Mouse (Mus musculus): ENCODE measurements around the gene Ncf1. TPM values are rescaled to one million over a fixed set of nuclear protein-coding genes. Genes with fewer than 3 reads are reported as not detected.

Gene Ncf1
- polyA plus RNA-seq, 1 experiment from 2014 or later = 3.0 TPM

- 39% methylated on average over 11 of the region's 11 CpGs for WGBS
- no peaks in the 10 kb centered on the region for H3K27me3 ChIP-seq
- H3K4me1 ChIP-seq (replicated peaks) = no peaks in the 10 kb centered on the region
- no peak overlapping the region for H3K4me3 ChIP-seq
- no peaks in the 10 kb centered on the region for H3K36me3 ChIP-seq
- no peak for ATAC-seq (ENCODE audit: low FRiP score, low read depth)
- no peaks in the 10 kb centered on the region for H3K9me3 ChIP-seq
- H3K27ac ChIP-seq (replicated peaks) = no peak overlapping the region
- no peak overlapping the region for H3K4me2 ChIP-seq
- H3K9ac ChIP-seq = no peak overlapping the region
Observed at GRCm38 (mm10) chr5:134227574-134228248, 1.7 kb downstream of the Ncf1 start.

DNA sequence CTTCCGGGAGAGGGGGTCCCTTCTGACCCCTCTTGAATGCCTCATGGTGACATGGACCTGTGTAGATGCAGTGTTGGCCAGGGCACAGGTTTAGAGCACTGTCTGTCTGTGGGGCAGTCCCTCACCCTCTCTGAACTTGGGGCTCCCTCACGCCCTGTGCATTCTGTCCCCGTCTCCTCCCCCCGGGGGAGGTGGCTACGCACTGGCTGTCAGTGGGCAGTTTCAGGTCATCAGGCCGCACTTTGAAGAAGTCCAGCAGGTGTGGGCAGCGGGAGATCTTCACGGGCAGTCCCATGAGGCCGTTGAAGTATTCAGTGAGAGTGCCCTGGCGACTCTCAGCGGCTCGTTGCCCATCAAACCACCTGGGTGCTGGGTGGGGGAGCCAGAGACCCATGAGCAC is 2.5 kb downstream of the Ncf1 start:
- WGBS = 70% methylated on average over 12 of the region's 12 CpGs
- H3K9ac ChIP-seq = no peak overlapping the region
- H3K4me2 ChIP-seq = no peak overlapping the region
- H3K4me3 ChIP-seq = no peak overlapping the region
- H3K27me3 ChIP-seq = 0 out of 2 replicates have a peak, but pooled peaks cover 6% of the 10 kb centered on the region
- H3K36me3 ChIP-seq = no peaks in the 10 kb centered on the region
- H3K4me1 ChIP-seq (replicated peaks) = peaks cover 4% of the 10 kb centered on the region
- ATAC-seq (ENCODE audit: low FRiP score, low read depth) = no peak
- no peaks in the 10 kb centered on the region for H3K9me3 ChIP-seq
- no peak overlapping the region for H3K27ac ChIP-seq (replicated peaks)

GRCm38 (mm10) chr5:134225110-134225901 is 4.1 kb downstream of the Ncf1 start:
- Histone ChIP-seq H3K27me3 (0 out of 2 replicates have a peak, but pooled peaks cover 10% of the 10 kb centered on the region), H3K9me3 (no peaks in the 10 kb centered on the region), H3K36me3 (no peaks in the 10 kb centered on the region), H3K4me1 (replicated peaks) (peaks cover 9% of the 10 kb centered on the region), H3K9ac (no peak overlapping the region), H3K27ac (replicated peaks) (no peak overlapping the region), H3K4me2 (no peak overlapping the region), H3K4me3 (no peak overlapping the region)
- no peak for ATAC-seq (ENCODE audit: low FRiP score, low read depth)
- WGBS = 79% methylated on average over 30 of the region's 30 CpGs

GRCm38 (mm10) chr5:134221708-134222150 is 7.7 kb downstream of the Ncf1 start:
- Histone ChIP-seq H3K9ac (peak overlapping the region; percentile 34), H3K27ac (replicated peaks) (no peak overlapping the region), H3K4me1 (replicated peaks) (peaks cover 9% of the 10 kb centered on the region), H3K36me3 (peaks cover 12% of the 10 kb centered on the region), H3K4me2 (peak overlapping the region; percentile 59), H3K27me3 (0 out of 2 replicates have a peak, but pooled peaks cover 10% of the 10 kb centered on the region), H3K9me3 (no peaks in the 10 kb centered on the region), H3K4me3 (peak overlapping the region; percentile 29)
- ATAC-seq (ENCODE audit: low FRiP score, low read depth) = 0 out of 2 replicates have a peak, but pooled peaks have one; percentile 17
- WGBS = 2% methylated on average over 36 of the region's 36 CpGs

GRCm38 (mm10) chr5:134221278-134221677 is 8.1 kb downstream of the Ncf1 start:
- no peaks in the 10 kb centered on the region for H3K9me3 ChIP-seq
- H3K27ac ChIP-seq (replicated peaks) = no peak overlapping the region
- H3K4me2 ChIP-seq = peak overlapping the region; percentile 59
- peaks cover 9% of the 10 kb centered on the region for H3K4me1 ChIP-seq (replicated peaks)
- peak overlapping the region; percentile 29; the same call in 1 of the 2 replicates for H3K4me3 ChIP-seq
- peaks cover 16% of the 10 kb centered on the region for H3K36me3 ChIP-seq
- no peak overlapping the region for H3K9ac ChIP-seq
- H3K27me3 ChIP-seq = 0 out of 2 replicates have a peak, but pooled peaks cover 10% of the 10 kb centered on the region
- ATAC-seq (ENCODE audit: low FRiP score, low read depth) = no peak; the same call in 1 of the 2 replicates
- WGBS = 47% methylated on average over 4 of the region's 4 CpGs

DNA sequence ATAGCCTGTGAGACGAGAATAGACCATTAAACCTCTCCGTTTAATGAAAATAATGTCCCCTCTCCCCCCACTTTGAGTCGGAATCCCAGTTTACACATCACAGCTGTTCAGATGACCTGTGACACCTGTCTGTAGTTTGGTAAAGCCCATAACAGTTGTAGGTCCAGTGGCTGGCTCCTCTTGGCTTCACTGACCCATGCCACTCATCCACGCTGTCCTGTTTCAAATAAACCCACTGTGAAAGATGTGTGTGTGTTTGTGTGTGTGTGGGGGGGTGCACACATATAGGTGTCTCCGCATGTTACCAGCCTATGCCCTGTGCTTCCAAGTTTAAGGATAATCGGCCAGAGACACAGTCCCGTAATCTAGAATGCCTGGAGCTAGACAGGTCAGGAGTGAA is 11.5 kb downstream of the Ncf1 start:
- no peaks in the 10 kb centered on the region for H3K9me3 ChIP-seq
- H3K9ac ChIP-seq = no peak overlapping the region
- H3K4me1 ChIP-seq (replicated peaks) = peaks cover 9% of the 10 kb centered on the region
- ATAC-seq (ENCODE audit: low FRiP score, low read depth) = no peak
- peaks cover 16% of the 10 kb centered on the region for H3K36me3 ChIP-seq
- 95% methylated on average over 7 of the region's 7 CpGs for WGBS
- H3K27me3 ChIP-seq = 0 out of 2 replicates have a peak, but pooled peaks cover 10% of the 10 kb centered on the region
- H3K27ac ChIP-seq (replicated peaks) = no peak overlapping the region
- H3K4me3 ChIP-seq = no peak overlapping the region
- H3K4me2 ChIP-seq = no peak overlapping the region

DNA sequence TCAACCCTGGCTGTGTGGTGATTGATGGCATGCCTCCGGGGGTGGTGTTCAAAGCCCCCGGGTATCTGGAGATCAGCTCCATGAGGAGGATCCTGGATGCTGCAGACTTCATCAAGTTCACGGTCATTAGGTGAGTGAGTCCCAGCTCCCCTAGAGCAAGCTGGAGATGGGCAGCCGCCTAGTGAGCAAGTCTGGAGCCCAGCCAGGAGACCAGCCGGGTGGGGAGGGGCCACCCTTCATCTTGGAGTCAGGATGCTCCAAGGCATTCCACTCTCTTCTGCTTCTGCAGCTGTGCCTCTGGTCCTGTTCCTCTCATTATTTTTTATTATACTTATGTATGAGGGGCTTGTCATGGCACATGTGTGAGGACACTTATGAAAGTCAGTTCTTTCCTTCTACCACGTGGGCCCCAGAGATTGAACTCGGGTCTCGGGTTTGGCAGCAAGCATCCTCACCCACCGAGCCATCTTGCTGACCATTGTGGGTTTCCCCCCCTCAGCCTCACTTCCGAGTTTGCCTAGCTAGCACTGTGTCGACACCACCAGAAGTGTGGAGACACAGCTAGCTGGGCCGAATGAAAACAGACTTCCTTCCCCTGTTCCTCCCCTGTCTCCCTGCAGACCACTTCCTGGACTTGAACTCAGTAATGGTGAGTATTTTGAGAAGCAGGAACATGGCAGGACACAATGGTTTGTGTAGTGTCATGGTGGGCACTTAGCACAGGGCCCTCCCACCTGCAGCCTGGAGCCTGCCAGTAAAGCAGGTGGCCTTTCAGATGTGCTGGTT is 15.2 kb downstream of the Ncf1 start:
- Histone ChIP-seq H3K4me2 (no peak overlapping the region), H3K4me1 (replicated peaks) (no peaks in the 10 kb centered on the region), H3K27me3 (no peaks in the 10 kb centered on the region), H3K9me3 (no peaks in the 10 kb centered on the region), H3K4me3 (no peak overlapping the region), H3K36me3 (peaks cover 21% of the 10 kb centered on the region), H3K27ac (replicated peaks) (no peak overlapping the region), H3K9ac (no peak overlapping the region)
- 65% methylated on average over 12 of the region's 12 CpGs for WGBS
- ATAC-seq (ENCODE audit: low FRiP score, low read depth) = no peak

GRCm38 (mm10) chr5:134209931-134210554 is 19.4 kb downstream of the Ncf1 start:
- no peak overlapping the region for H3K4me2 ChIP-seq
- no peaks in the 10 kb centered on the region for H3K9me3 ChIP-seq
- H3K27me3 ChIP-seq = no peaks in the 10 kb centered on the region
- no peak overlapping the region for H3K27ac ChIP-seq (replicated peaks)
- 65% methylated on average over 11 of the region's 11 CpGs for WGBS
- no peak overlapping the region for H3K9ac ChIP-seq
- no peak overlapping the region for H3K4me3 ChIP-seq
- ATAC-seq (ENCODE audit: low FRiP score, low read depth) = no peak
- no peaks in the 10 kb centered on the region for H3K4me1 ChIP-seq (replicated peaks)
- H3K36me3 ChIP-seq = peaks cover 7% of the 10 kb centered on the region; the same call in 1 of the 2 replicates

GRCm38 (mm10) chr5:134206721-134207120 is 22.7 kb downstream of the Ncf1 start:
- H3K27ac ChIP-seq (replicated peaks) = no peak overlapping the region
- H3K36me3 ChIP-seq = peaks cover 19% of the 10 kb centered on the region
- no peaks in the 10 kb centered on the region for H3K4me1 ChIP-seq (replicated peaks)
- H3K4me2 ChIP-seq = no peak overlapping the region
- no peak for ATAC-seq (ENCODE audit: low FRiP score, low read depth)
- no peak overlapping the region for H3K9ac ChIP-seq
- no peak overlapping the region for H3K4me3 ChIP-seq
- WGBS = 91% methylated on average over 10 of the region's 10 CpGs
- no peaks in the 10 kb centered on the region for H3K9me3 ChIP-seq
- no peaks in the 10 kb centered on the region for H3K27me3 ChIP-seq

DNA sequence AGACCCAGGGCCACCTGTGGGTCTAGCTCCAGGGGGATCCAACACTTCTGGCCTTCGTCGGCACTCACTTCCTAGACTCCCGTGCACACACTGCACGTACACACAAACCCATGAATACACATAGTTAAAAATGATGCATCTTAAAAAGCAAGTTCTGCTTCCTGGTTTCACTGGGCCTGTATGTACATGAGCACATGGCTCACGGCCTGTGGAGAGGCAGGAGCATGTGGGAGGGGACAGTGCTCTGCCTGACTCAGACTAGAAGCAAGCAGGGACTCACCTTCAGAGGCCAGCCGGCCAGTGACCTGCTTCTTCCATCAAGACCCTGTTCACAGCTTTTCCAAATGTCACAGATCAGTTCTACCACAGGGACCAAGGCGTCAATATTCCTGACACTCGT is 35.8 kb downstream of the Ncf1 start:
- H3K9me3 ChIP-seq = no peaks in the 10 kb centered on the region
- peaks cover 17% of the 10 kb centered on the region for H3K36me3 ChIP-seq
- no peaks in the 10 kb centered on the region for H3K27me3 ChIP-seq
- H3K4me3 ChIP-seq = no peak overlapping the region
- H3K9ac ChIP-seq = no peak overlapping the region
- 89% methylated on average over 8 of the region's 8 CpGs for WGBS
- H3K27ac ChIP-seq (replicated peaks) = no peak overlapping the region
- ATAC-seq (ENCODE audit: low FRiP score, low read depth) = no peak
- no peak overlapping the region for H3K4me2 ChIP-seq
- H3K4me1 ChIP-seq (replicated peaks) = no peaks in the 10 kb centered on the region

- Histone ChIP-seq H3K4me2 (no peak overlapping the region), H3K4me3 (no peak overlapping the region), H3K36me3 (no peaks in the 10 kb centered on the region; the same call in none of the 2 replicates), H3K9ac (no peak overlapping the region), H3K9me3 (no peaks in the 10 kb centered on the region), H3K4me1 (replicated peaks) (peaks cover 2% of the 10 kb centered on the region), H3K27ac (replicated peaks) (no peak overlapping the region), H3K27me3 (no peaks in the 10 kb centered on the region)
- 78% methylated on average over 7 of the region's 7 CpGs for WGBS
- ATAC-seq (ENCODE audit: low FRiP score, low read depth) = no peak
Observed at GRCm38 (mm10) chr5:134188571-134188970, 40.9 kb downstream of the Ncf1 start.

All from hindbrain, embryonic 15.5 days (tissue).